Mouse (Mus musculus) testis, adult 2 months (tissue): Measurements from ENCODE around the gene Slc39a13.

Experiments
- CTCF ChIP-seq: fragments of 200-500 bp; IDR thresholded peaks from 2 replicates; pipeline ENCODE4 v1.5.1; 2012; ENCODE audit warnings: low read depth, mild to moderate bottlenecking, inconsistent platforms, low read length, moderate library complexity; ENCODE audit not compliant: control insufficient read depth, insufficient read depth, insufficient replicate concordance
- POLR2A ChIP-seq: fragments of 200-500 bp; IDR thresholded peaks from 2 replicates; pipeline ENCODE4 v1.6.1; 2012; ENCODE audit warnings: low read depth, mild to moderate bottlenecking, inconsistent platforms, low read length, moderate library complexity; ENCODE audit not compliant: control insufficient read depth

DNA sequence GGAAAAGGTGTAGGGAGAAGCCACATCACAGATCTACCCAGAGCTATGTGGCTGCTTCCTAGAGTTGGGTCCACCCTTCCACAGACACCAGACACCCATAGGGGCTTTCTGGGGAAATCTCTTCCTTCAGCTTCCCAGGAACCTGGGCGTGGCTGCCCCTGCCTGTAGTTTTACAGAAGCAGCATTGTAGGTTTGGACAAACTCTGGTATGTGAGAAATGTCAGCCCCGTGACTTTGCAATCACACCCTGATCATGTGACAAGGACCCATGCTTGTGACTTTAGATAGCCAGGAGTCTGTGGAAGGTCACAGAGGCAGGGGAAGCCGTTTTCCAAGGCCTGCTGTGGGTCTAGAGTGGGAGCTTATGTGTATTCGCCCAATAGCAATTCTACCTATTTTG, 42.3 kb upstream of the Slc39a13 start:
- TF ChIP-seq CTCF (no peak), POLR2A (no peak)
